Mouse (Mus musculus) hindlimb bud, embryonic 11.5 days (tissue): ENCODE measurements around the gene Pbld2.
"Not testable (repeated sequence)": the region's sequence is repeated elsewhere in the genome, so short reads cannot be mapped to it uniquely, and the experiment has no call there.

ENCODE experiments used
- DNase-seq: peaks from one replicate; pipeline ENCODE4 v3.0.0-alpha.2; 2012; ENCODE audit warnings: low read depth, low spot score; ENCODE audit errors: extremely low spot score

Pbld2 gene

GRCm38 (mm10) chr10:63025016-63025415 is 901 bp downstream of the Pbld2 start:
- DNase-seq: no peak

DNA sequence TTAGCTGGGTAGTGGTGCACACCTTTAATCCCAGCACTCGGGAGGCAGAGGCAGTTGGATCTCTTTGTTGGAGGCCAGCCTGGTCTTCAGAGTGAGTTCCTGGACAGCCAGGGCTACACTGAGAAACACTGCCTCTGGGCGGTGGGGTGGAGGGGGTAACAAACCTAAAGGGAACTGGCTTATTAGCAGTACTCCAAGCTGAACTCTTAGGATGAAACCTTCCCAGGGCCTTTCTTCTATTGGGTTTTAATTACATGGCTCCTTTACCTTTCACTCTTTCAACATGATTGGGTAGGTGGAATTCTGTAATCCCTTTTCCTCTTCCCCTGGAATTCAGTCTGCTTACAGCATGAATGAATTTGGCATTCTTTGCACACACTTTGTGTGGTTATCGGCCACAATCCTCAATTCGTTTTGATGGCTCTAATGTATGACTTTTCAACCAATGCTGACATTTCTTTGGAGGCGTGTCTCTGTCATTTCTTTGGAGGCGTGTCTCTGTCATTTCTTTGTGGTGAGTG is 1.4 kb downstream of the Pbld2 start:
- DNase-seq: no peak

- DNase-seq: no peak
Measured at GRCm38 (mm10) chr10:63026156-63026794, 2.2 kb downstream of the Pbld2 start.

DNA sequence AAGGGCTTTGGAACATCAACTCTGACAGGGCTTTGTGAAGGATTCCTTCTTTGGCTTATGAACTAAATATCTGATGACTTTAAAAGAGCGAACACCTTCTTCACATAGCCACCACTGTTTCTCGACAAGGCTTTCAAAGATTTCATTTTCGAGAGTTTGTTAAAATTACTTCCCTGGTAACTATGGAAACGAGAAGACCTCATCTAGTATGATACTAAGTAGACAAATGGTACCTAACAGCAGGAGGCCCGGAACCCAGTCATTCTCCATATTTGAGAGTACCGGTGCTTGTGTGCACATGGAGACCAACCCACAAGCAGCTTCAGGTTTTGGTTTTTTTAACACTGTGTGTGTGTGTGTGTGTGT is 2.7 kb downstream of the Pbld2 start:
- no peak for DNase-seq

- DNase-seq: no peak
Measured at GRCm38 (mm10) chr10:63027376-63028161, 3.5 kb downstream of the Pbld2 start.

DNA sequence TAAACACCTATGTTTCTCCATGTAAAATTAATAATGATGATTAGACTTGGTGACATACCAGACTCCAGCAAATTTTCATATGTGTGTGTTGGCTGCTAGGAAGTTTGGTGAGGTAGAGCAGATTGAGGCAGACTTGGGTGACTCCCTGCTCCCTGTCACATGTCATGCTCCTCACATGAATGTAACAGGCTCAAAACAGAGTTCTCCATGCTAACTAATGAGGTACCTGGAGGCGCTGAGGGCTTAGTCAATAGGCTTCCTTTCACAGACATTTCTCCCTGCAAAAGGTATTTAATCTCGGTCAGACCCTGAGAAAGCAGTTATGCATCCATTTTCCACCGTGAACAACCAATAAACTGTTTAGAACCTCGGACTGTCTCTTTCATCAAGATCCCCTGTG is 4.3 kb downstream of the Pbld2 start:
- no peak for DNase-seq

- DNase-seq: no peak
Measured at GRCm38 (mm10) chr10:63032267-63032666, 8.2 kb downstream of the Pbld2 start.

DNA sequence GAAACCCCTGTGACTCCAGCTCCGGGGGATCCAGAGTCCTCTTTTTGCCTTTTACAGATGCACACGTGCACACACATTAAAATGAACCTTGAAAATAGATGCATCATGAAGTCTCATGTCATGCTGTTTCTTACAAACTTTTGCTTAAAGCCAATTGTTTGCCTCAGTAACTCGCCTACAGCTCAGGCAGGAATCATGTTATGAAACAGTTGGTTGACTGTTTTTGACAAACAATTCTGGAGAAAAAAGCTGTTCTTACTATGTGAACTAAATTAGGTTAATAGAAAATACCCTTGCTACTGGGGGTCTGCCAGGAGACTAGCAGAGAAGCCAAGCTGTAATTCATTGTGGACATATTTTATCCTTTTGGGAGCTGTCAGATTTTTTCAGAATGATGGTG is 8.8 kb downstream of the Pbld2 start:
- DNase-seq: no peak

- no peak for DNase-seq
Measured at GRCm38 (mm10) chr10:63038571-63039320, 14.6 kb downstream of the Pbld2 start.

DNA sequence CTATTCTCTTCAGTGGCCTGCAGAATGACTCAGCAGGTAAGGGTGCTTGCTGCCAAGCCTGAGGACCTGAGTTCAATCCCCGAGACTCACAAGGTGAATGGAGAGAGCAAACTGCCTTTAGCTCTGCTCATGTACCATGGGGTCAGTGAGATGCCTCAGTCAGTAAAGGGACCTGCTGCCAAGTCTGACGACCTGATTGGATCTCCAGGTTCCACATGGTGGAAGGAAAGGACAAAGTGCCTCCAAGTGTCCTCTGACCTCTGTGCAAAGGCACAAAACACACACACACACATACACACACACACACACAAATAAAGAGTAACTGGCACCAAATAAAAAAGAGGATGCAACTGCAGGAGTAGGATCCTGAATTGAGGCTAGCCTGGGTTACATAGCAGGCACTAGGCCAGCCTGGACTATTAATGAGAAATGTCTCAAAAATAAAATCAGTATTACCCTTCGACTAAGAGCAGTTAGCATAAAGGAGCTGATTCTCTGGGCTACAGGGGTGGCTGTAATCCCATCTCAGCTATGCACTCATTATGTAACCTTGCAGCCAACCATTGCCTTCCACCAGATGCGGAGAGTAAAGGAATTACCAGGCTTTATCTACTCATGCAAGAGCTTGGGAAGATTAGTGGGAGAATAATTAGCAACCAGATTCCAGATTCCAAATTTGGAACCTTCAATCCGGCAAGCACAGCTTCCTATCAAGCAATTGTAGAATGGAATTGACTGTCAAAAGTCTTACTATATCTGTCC is 15.9 kb downstream of the Pbld2 start:
- DNase-seq: no peak

DNA sequence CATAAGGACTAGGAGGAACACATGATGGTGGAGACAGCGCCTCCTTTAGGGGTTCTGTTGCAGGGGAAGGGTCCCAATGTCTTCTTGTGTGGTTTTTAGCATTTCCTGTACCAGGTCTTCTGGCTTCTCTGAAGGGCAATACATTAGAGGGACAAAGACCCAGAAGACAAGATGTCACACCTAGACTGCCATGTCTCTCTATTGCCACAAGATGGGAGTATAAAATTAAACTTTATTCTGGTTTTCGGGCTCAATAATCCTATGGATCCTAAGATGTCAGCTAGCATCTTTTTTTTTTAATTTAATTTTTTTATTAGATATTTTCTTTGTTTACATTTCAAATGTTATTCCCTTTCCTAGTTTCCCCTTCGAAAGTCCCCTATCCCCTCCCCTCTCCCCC is 19.0 kb downstream of the Pbld2 start:
- no peak for DNase-seq

DNA sequence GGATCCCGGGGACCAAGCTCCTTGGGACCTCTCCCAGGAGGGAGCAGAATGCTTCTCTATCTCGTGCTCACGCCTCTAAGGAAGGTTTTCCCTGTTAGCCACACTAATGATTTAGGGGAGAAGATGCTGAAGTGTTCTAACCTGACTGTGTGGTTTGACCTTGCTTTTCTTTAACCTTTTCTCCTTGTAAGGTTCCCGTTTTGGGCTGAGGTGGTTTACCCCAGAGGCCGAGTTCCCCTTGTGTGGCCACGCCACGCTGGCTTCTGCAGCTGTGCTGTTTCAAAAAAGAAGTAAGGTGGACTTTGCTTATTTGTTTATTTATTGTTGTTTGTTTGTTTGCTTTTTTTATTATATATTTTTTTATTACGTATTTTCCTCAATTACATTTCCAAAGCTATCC is 23.6 kb downstream of the Pbld2 start:
- DNase-seq: no peak

DNA sequence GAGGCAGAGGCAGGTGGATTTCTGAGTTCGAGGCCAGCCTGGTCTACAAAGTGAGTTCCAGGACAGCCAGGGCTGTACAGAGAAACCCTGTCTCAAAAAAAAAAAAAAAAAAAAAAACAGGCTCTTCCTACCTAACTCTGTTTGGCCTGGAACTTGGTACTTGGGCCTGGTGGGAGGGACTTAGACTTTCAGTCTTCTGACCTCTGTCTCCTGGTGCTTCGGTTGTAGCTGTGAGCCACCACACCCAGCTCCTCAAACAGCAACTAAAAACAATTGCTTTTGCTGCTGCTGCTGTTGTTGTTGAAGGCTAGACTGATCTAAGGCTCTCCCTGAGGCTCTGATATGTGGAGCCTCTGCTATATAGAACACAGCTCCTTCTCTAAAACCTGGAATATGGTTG is 25.0 kb downstream of the Pbld2 start:
- no peak for DNase-seq

DNA sequence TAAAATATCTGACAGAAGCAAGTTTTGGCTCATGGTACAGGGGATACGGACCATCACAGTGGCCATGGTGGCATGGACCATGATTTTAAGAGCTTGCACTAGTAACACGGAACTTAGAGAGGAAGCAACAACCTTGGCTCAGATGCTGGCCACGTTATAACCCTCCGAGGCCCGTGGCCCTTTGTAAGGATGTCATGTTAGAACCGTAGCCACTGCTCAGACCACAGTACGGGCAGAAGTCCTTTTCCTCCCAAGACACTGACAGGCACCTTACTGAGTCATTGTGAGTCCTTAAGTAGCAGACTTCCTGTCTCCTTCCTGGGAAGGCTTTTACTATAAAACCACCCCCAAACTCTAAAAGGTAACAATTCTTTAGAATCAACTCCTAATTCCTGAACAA is 27.2 kb downstream of the Pbld2 start:
- no peak for DNase-seq

GRCm38 (mm10) chr10:63052011-63052410 is 27.9 kb downstream of the Pbld2 start:
- DNase-seq: no peak

- no peak for DNase-seq
Measured at GRCm38 (mm10) chr10:63053007-63053406, 28.9 kb downstream of the Pbld2 start.

DNA sequence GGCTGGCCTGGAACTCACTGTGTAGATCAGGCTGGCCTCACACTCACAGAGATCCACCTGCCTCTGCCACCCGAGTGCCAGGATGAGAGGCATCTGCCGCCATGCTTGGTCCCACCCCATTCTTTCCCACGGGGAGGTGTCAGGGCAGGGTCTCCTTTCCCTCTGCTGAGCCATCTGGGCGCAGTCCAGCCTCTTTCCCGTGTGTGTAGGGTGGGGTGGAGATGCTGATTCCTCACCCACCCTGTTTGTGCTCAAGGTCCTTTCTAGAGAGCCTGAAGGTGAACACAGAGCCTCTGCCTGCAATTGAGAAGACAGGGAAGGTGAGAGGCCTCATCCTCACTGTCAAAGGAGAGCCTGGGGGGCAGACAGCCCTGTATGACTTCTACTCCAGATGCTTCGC is 30.0 kb downstream of the Pbld2 start:
- DNase-seq: not testable (repeated sequence)

GRCm38 (mm10) chr10:63054586-63054985 is 30.5 kb downstream of the Pbld2 start:
- no peak for DNase-seq

DNA sequence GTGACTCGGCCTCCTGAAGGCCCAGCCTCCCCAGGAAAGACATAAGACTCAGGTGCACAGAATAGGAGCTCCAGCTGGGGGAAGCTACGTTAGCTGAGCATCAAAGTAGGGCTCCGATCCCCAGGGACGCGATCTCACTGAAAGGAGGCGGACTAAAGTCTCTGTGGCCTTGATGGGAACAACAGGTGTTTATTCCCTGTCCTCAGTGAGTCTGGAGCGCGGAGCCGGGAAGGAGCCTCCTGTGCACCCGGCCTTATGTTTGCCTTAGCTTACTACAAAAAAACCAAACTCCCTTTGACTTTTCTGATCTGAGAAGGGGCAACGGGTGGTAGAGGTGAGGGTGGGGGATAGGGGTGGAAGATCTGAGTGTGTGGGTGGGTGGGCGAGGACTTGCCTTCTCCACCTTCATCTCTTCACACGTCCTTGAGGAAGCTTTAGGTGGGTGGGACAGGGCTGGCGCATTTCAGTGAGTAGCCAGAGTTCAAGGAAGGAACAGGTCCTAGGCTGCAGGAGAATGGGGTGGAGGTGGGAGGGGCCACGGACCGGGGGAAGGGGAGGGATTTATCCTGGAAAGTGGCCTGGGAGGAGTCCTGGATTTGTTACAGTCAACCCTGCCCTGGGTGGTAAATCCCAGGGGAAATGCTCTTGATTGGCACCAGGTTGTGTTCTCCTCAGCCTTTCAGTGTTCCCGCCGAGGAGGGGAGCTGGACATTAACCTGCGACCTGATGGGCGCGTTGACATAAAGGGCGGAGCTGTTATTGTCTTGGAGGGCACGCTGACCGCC is 33.0 kb downstream of the Pbld2 start:
- no peak for DNase-seq

GRCm38 (mm10) chr10:63059862-63060261 is 35.7 kb downstream of the Pbld2 start, which contains the start of gene Pbld1:
TSS of gene Pbld1 (plus strand) at chr10:63060162.
- DNase-seq: no peak
